Mouse (Mus musculus) erythroblast, embryonic 14.5 days (primary cell): ENCODE results near the gene Wrap73.

Experiments
- GATA1 ChIP-seq: IDR thresholded peaks from 2 replicates; pipeline ENCODE4 v1.6.1; 2012; ENCODE audit warnings: low read length, inconsistent platforms, mixed read lengths
- TAL1 ChIP-seq: IDR thresholded peaks from 3 replicates; pipeline ENCODE4 v1.6.1; 2012; ENCODE audit warnings: low read length, inconsistent platforms, mixed read lengths

DNA sequence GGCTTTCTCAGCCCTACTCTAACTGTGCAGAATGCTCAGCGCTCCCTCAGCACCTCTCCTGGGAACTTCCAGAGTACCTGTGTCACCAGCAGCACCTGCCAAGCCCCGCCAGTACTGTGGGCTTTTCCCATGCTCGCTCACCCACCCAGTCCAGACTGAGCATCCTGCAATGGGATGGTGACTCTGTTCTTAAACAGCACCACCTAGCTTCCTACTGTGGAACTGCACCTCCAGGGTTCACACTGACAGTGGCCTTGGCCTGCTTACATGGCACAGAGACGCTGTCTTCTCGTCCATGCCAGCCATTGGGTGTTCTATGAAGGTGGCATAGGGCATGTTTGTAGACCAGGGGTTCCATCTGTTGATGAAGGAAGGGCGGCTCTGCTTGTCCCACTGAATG is 16.8 kb downstream of the Wrap73 start:
- TF ChIP-seq TAL1 (no peak), GATA1 (no peak)
